Mouse (Mus musculus) heart, adult 2 months (tissue): Measurements from ENCODE around the gene Kxd1. TPM values are rescaled to one million over a fixed set of nuclear protein-coding genes. Genes with fewer than 3 reads are reported as not detected.

Experiments used
- DNase-seq, 2 experiments: peaks; one replicate each; pipeline ENCODE4 v3.0.0; 2021
- H3K27ac ChIP-seq: fragments of 200-600 bp; 2 replicates; pipeline ENCODE4 v1.8.1; 2022
- H3K27me3 ChIP-seq: fragments of 200-500 bp; 2 replicates; pipeline ENCODE4 v1.6.1; 2012; ENCODE audit warnings: mild to moderate bottlenecking, low read length, inconsistent platforms, mixed read lengths; ENCODE audit not compliant: control insufficient read depth, insufficient read depth
- H3K36me3 ChIP-seq: fragments of 200-500 bp; 2 replicates; pipeline ENCODE4 v1.6.1; 2012; ENCODE audit warnings: low read length, inconsistent platforms; ENCODE audit not compliant: control insufficient read depth, insufficient read depth
- H3K4me1 ChIP-seq: fragments of 200-500 bp; 2 replicates; pipeline ENCODE4 v1.6.1; 2011; ENCODE audit warnings: low read length; ENCODE audit not compliant: control insufficient read depth, insufficient read depth
- H3K4me3 ChIP-seq: fragments of 200-600 bp; 2 replicates; pipeline ENCODE4 v1.8.1; 2022
- H3K79me2 ChIP-seq: fragments of 200-500 bp; replicated peaks from 2 replicates; pipeline ENCODE4 v1.6.1; 2012; ENCODE audit warnings: mild to moderate bottlenecking, inconsistent platforms, low read length, moderate library complexity, mixed read lengths; ENCODE audit not compliant: control insufficient read depth, insufficient read depth
- H3K9ac ChIP-seq: fragments of 200-500 bp; 2 replicates; pipeline ENCODE4 v1.6.1; 2012; ENCODE audit warnings: low read depth, mild to moderate bottlenecking, control low read depth, inconsistent platforms, low read length, mixed read lengths
- CTCF ChIP-seq: fragments of 200-600 bp; IDR thresholded peaks from 2 replicates; pipeline ENCODE4 v1.8.1; 2022; ENCODE audit warnings: antibody characterized with exemption, mild to moderate bottlenecking, moderate library complexity
- EP300 ChIP-seq: fragments of 200-500 bp; IDR thresholded peaks from 2 replicates; pipeline ENCODE4 v1.6.1; 2011; ENCODE audit warnings: low read depth, low read length, control low read depth; ENCODE audit not compliant: insufficient read depth
- POLR2A ChIP-seq: fragments of 200-500 bp; IDR thresholded peaks from 2 replicates; pipeline ENCODE4 v1.6.1; 2011; ENCODE audit warnings: mild to moderate bottlenecking, low read depth, low read length, control low read depth; ENCODE audit not compliant: insufficient read depth
- WGBS: fragments of 180-500 bp; shearing (Covaris S2); methylation state at CpG from one replicate; pipeline ENCODE4 v1.1.7; 2018; 5-methylcytosine and 5-hydroxymethylcytosine counted together
- intact Hi-C: fragments of 180-260 bp; cut with DNase I; formaldehyde crosslinking; loops from one replicate; pipeline ENCODE4 v1.15.1; 2025
- polyA plus RNA-seq: library from polyadenylated mRNA; depleted of rRNA; stranded (reverse); fragments of >200 nt; gene quantifications from 2 replicates; pipeline ENCODE4 v1.2.3, GENCODE M21; 2012
- total RNA-seq, 2 experiments: library from RNA; stranded (reverse); gene quantifications; 2 replicates each; pipeline ENCODE4 v1.2.3; 2021

Kxd1 gene
- total and polyA plus RNA-seq, 3 experiments: 80.4 to 121 (median 99.4) TPM

- intact Hi-C loops: no loop called here
- Histone ChIP-seq H3K4me3 (peak overlapping the region; percentile 47), H3K79me2 (no peaks in the 10 kb centered on the region), H3K27me3 (peaks cover 25% of the 10 kb centered on the region), H3K27ac (no peak overlapping the region), H3K4me1 (peaks cover 6% of the 10 kb centered on the region), H3K36me3 (no peaks in the 10 kb centered on the region), H3K9ac (peak overlapping the region; percentile 23; the same call in 1 of the 2 replicates)
- no peak for DNase-seq
- WGBS: 6% methylated on average over 55 of the region's 55 CpGs
- TF ChIP-seq EP300 (no peak), CTCF (no peak), POLR2A (no peak)
These were observed 39.6 kb downstream of the Kxd1 start for GRCm38 (mm10) chr8:70487993-70488796.

GRCm38 (mm10) chr8:70486941-70487520 is 40.7 kb downstream of the Kxd1 start, which contains the start of gene Tmem59l:
Gene Tmem59l (minus strand): TSS chr8:70487358.
- Histone ChIP-seq H3K4me3 (peak within 1 kb of the TSS; percentile 47), H3K9ac (no peak within 1 kb of the TSS), H3K27me3 (peaks cover 17% of the 10 kb centered on the region), H3K4me1 (peaks cover 6% of the 10 kb centered on the region), H3K27ac (no peak within 1 kb of the TSS), H3K79me2 (no peaks in the 10 kb centered on the region), H3K36me3 (no peaks in the 10 kb centered on the region)
- WGBS: 6% methylated on average over 33 of the region's 33 CpGs
- intact Hi-C loops: no loop called here
- DNase-seq: no peak
- TF ChIP-seq EP300 (no peak), POLR2A (no peak)

DNA sequence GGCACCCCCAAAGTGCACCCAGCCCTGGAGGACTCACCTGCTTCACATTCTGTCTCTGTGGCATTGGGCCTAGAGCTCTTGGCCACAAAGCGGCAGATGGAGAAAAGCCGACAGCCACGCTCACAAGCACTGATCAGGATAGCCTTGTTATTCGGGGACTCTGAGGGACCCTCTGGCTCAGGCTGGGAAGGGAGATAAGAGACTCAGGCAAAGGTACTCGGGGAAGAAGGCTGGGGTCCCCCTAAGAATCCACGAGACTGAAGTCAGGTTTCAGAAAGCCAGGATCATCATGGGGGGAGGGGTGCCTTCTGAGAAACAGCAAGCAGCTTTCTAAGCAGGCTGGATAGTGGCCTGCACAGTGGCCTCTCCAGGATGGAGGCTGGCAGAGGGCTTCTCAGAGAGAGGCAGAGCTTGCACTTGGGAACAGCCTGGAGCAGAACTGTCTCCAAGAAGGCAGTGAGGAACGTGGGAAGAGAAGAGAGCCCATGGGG is 41.5 kb downstream of the Kxd1 start:
- intact Hi-C loops: no loop called here
- TF ChIP-seq CTCF (no peak), EP300 (no peak), POLR2A (no peak)
- no peaks in the 10 kb centered on the region for H3K36me3 ChIP-seq
- H3K4me1 ChIP-seq: peaks cover 6% of the 10 kb centered on the region
- no peak for DNase-seq
- peaks cover 17% of the 10 kb centered on the region for H3K27me3 ChIP-seq
- no peaks in the 10 kb centered on the region for H3K79me2 ChIP-seq
- no peak overlapping the region for H3K27ac ChIP-seq
- no peak overlapping the region for H3K9ac ChIP-seq
- H3K4me3 ChIP-seq: no peak overlapping the region
- WGBS: 53% methylated on average over 7 of the region's 7 CpGs

- Histone ChIP-seq H3K27ac (no peak overlapping the region), H3K4me3 (no peak overlapping the region), H3K27me3 (peaks cover 5% of the 10 kb centered on the region), H3K36me3 (no peaks in the 10 kb centered on the region), H3K79me2 (no peaks in the 10 kb centered on the region), H3K4me1 (0 out of 2 replicates have a peak, but pooled peaks cover 1% of the 10 kb centered on the region), H3K9ac (no peak overlapping the region)
- DNase-seq: no peak
- intact Hi-C loops: no loop called here
- WGBS: 62% methylated on average over 2 of the region's 2 CpGs
- TF ChIP-seq CTCF (no peak), POLR2A (no peak), EP300 (no peak)
These were observed 44.8 kb downstream of the Kxd1 start for GRCm38 (mm10) chr8:70482943-70483342.

DNA sequence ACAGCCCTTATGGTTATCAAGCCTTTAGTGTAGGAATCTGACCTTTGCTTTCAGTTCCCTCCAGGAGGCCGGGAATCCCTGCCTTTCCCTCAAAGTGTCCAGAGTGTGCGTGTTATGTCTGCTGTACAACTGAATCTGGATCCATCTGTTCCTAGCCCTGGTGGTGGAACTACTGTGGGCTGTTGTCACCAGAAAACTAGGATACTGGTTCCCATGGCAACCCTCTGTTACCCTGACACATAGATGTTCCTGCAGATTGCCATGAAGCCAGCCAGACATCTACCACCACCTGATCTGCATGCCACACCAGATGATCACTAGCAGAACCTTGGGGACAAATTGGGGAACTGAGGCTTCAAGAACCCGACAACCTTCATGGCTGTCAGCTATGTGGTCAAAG is 45.8 kb downstream of the Kxd1 start:
- TF ChIP-seq CTCF (no peak), EP300 (no peak), POLR2A (no peak)
- no peak overlapping the region for H3K9ac ChIP-seq
- WGBS: 71% methylated on average over 3 of the region's 3 CpGs
- no peaks in the 10 kb centered on the region for H3K27me3 ChIP-seq
- DNase-seq: no peak
- H3K79me2 ChIP-seq: no peaks in the 10 kb centered on the region
- H3K4me3 ChIP-seq: no peak overlapping the region
- H3K27ac ChIP-seq: no peak overlapping the region
- no peaks in the 10 kb centered on the region for H3K36me3 ChIP-seq
- intact Hi-C loops: no loop called here
- no peaks in the 10 kb centered on the region for H3K4me1 ChIP-seq
